Mouse (Mus musculus) CH12.LX (cell line): ENCODE results near the gene Dnajc22. TPM values are rescaled to one million over a fixed set of nuclear protein-coding genes. Genes with fewer than 3 reads are reported as not detected.

Experiments used
- DNase-seq: peaks from one replicate; pipeline ENCODE4 v3.0.0-alpha.2; 2013; ENCODE audit errors: extremely low read depth
- H3K27ac ChIP-seq: 2 replicates; pipeline ENCODE4 v1.5.1; 2012; ENCODE audit warnings: low read depth, mild to moderate bottlenecking, control low read depth, moderate library complexity; ENCODE audit not compliant: insufficient read depth
- H3K27me3 ChIP-seq: replicated peaks from 2 replicates; pipeline ENCODE3; 2012; ENCODE audit warnings: inconsistent platforms
- H3K36me3 ChIP-seq, 2 experiments: replicated peaks in 1 of 2; 2 replicates each; pipeline versions ENCODE3 to v1.6.1; 2012; ENCODE audit warnings: inconsistent platforms in 1 of 2, low read length in 1 of 2, mild to moderate bottlenecking in 1 of 2, mixed read lengths in 1 of 2, moderate library complexity in 1 of 2; ENCODE audit not compliant: control insufficient read depth in 1 of 2, insufficient read depth in 1 of 2
- H3K4me1 ChIP-seq, 2 experiments: 2 replicates each; pipeline ENCODE4 v1.6.1; 2012; ENCODE audit warnings: inconsistent platforms in 1 of 2, moderate library complexity in 1 of 2; ENCODE audit not compliant: insufficient read depth in 2 of 2, control insufficient read depth in 1 of 2
- H3K4me2 ChIP-seq: 2 replicates; pipeline ENCODE4 v1.6.1; 2012; ENCODE audit warnings: low read depth, mild to moderate bottlenecking, control low read depth; ENCODE audit not compliant: poor library complexity, insufficient read depth, severe bottlenecking
- H3K4me3 ChIP-seq, 3 experiments: fragments of 150-350 bp in 1 of 3; sonication (generic) in 1 of 3; replicated peaks in 1 of 3; 2 replicates each; pipeline versions ENCODE3 to v1.5.1; 2011 to 2012; ENCODE audit warnings: low read depth in 2 of 3, low read length in 2 of 3, mild to moderate bottlenecking in 2 of 3, moderate library complexity in 2 of 3, control low read depth in 1 of 3, improper control_type of control experiment in 1 of 3, inconsistent platforms in 1 of 3, mixed read lengths in 1 of 3; ENCODE audit not compliant: poor library complexity in 1 of 3
- H3K79me2 ChIP-seq: replicated peaks from 2 replicates; pipeline ENCODE4 v1.6.1; 2012; ENCODE audit warnings: mild to moderate bottlenecking, moderate library complexity; ENCODE audit not compliant: control insufficient read depth, poor library complexity, insufficient read depth, severe bottlenecking; ENCODE audit errors: extremely low read depth
- H3K9ac ChIP-seq: 2 replicates; pipeline ENCODE4 v1.6.1; 2012; ENCODE audit warnings: low read depth, mild to moderate bottlenecking, control low read depth, moderate library complexity; ENCODE audit not compliant: insufficient read depth
- H3K9me3 ChIP-seq: replicated peaks from 2 replicates; pipeline ENCODE3; 2012; ENCODE audit warnings: low read length, inconsistent platforms, mixed read lengths
- BHLHE40 ChIP-seq: IDR thresholded peaks from 2 replicates; pipeline ENCODE4 v1.6.1; 2011; ENCODE audit warnings: mild to moderate bottlenecking, low read depth, low read length, improper control_type of control experiment
- CHD1 ChIP-seq: IDR thresholded peaks from 2 replicates; pipeline ENCODE4 v1.6.1; 2012; ENCODE audit warnings: low read depth, low read length, improper control_type of control experiment, inconsistent platforms
- CTCF ChIP-seq, 2 experiments: IDR thresholded peaks in 1 of 2; conservative IDR thresholded peaks in 1 of 2; 2 replicates each; pipeline ENCODE4 v1.5.1; 2011 to 2012; ENCODE audit warnings: low read depth in 2 of 2, low read length in 2 of 2, improper control_type of control experiment in 1 of 2, inconsistent platforms in 1 of 2, mild to moderate bottlenecking in 1 of 2, moderate library complexity in 1 of 2
- ETS1 ChIP-seq: conservative IDR thresholded peaks from 2 replicates; pipeline ENCODE4 v1.6.1; 2012; ENCODE audit warnings: low read depth, mild to moderate bottlenecking, inconsistent platforms, low read length, improper control_type of control experiment, moderate library complexity
- MAFK ChIP-seq: IDR thresholded peaks from 2 replicates; pipeline ENCODE4 v1.6.1; 2011; ENCODE audit warnings: low read length, improper control_type of control experiment; ENCODE audit not compliant: insufficient replicate concordance
- RAD21 ChIP-seq: IDR thresholded peaks from 2 replicates; pipeline ENCODE4 v1.6.1; 2011; ENCODE audit warnings: low read depth, mild to moderate bottlenecking, low read length, improper control_type of control experiment, moderate library complexity
- RCOR1 ChIP-seq: conservative IDR thresholded peaks from 2 replicates; pipeline ENCODE4 v1.6.1; 2012; ENCODE audit warnings: low read depth, mild to moderate bottlenecking, inconsistent platforms, low read length, improper control_type of control experiment
- SMC3 ChIP-seq: IDR thresholded peaks from 2 replicates; pipeline ENCODE4 v1.6.1; 2011; ENCODE audit warnings: low read depth, low read length, improper control_type of control experiment
- ZC3H11A ChIP-seq: IDR thresholded peaks from 2 replicates; pipeline ENCODE4 v1.6.1; 2012; ENCODE audit warnings: low read depth, mild to moderate bottlenecking, inconsistent platforms, low read length, improper control_type of control experiment
- ZNF384 ChIP-seq: IDR thresholded peaks from 2 replicates; pipeline ENCODE4 v1.6.1; 2012; ENCODE audit warnings: low read depth, low read length, improper control_type of control experiment, inconsistent platforms
- dilution Hi-C: fragments of 300-500 bp; cut with MboI; formaldehyde crosslinking; loops from 2 replicates; pipeline ENCODE4 v1.14.3; 2020; ENCODE audit warnings: low sequenced_read_pairs; ENCODE audit not compliant: extremely low pct_unique_long_range_greater_than_20kb, extremely low pct_ligation_motif_present
- in situ Hi-C: fragments of 300-500 bp; cut with MboI; formaldehyde crosslinking; loops from 3 replicates; pipeline ENCODE4 v1.14.3; 2019; ENCODE audit warnings: low sequenced_read_pairs, low pct_ligation_motif_present, low pct_unique_long_range_greater_than_20kb, mixed read lengths
- polyA plus RNA-seq: library from polyadenylated mRNA; unstranded; fragments of >175 nt; gene quantifications from 2 replicates; pipeline ENCODE4 v1.2.1, GENCODE M21; 2012; ENCODE audit warnings: low read depth; ENCODE audit not compliant: insufficient read length
- total RNA-seq, 2 experiments: library from RNA; depleted of rRNA; stranded (reverse); fragments of 300-350 nt in 1 of 2; fragments of >200 nt in 1 of 2; gene quantifications; 2 replicates each; pipeline ENCODE4 v1.2.3; 2012 to 2014

The Dnajc22 gene
- total and polyA plus RNA-seq, 3 experiments, result 10.0 to 24.2 (median 12.4) TPM

GRCm38 (mm10) chr15:99056332-99056731 lies 36.6 kb upstream of the Dnajc22 start:
- H3K36me3 ChIP-seq, result no peaks in the 10 kb centered on the region
- H3K79me2 ChIP-seq, result no peaks in the 10 kb centered on the region
- TF ChIP-seq RAD21 (peak; percentile 12), SMC3 (peak; percentile 50), CHD1 (no peak), CTCF (conservative IDR thresholded peaks at IDR 0.05 in 1 of 2, IDR thresholded peaks at IDR 0.05 in 1 of 2; ENCODE audit: low read depth in 2 of 2, low read length in 2 of 2) (peak; percentile 67 to 92)
- no peaks in the 10 kb centered on the region for H3K4me1 ChIP-seq
- H3K27me3 ChIP-seq, result peaks cover 66% of the 10 kb centered on the region
- H3K27ac ChIP-seq, result no peak overlapping the region
- in situ Hi-C loops, result no loop called here
- no peak overlapping the region for H3K4me2 ChIP-seq
- dilution Hi-C loops, result no loop called here
- peaks cover 13% of the 10 kb centered on the region for H3K9me3 ChIP-seq
- DNase-seq, result peak; percentile 58
- no peak overlapping the region for H3K4me3 ChIP-seq
- no peak overlapping the region for H3K9ac ChIP-seq

DNA sequence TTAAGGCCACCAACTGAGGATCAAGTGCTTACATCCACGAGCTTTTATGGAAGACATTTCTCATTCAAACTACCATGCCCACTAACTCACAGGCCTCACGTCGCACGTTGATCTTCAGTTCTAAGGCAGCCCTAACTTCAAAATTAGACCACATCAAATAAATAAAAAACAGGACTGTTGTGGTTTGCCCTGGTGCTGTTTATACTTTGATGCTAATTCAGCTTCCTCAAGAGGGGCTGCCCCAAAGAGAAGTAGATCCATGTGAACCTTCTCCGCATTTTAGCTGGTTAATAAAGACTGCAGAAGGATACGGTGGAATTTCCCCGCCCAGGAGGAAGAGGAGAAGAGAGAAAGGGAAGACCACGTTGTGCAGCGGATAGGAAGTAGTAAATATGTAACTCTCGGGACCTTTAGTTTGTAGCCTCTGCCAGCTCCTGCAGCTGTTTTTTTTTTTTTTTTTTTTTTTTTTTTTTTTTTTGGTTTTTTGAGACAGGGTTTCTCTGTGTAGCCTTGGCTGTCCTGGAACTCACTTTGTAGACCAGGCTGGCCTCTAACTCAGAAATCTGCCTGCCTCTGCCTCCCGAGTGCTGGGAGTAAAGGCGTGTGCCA lies 27.3 kb upstream of the Dnajc22 start:
- Histone ChIP-seq H3K27me3 (peaks cover 33% of the 10 kb centered on the region), H3K4me3 (no peak overlapping the region), H3K9ac (no peak overlapping the region), H3K79me2 (no peaks in the 10 kb centered on the region), H3K4me2 (no peak overlapping the region), H3K27ac (no peak overlapping the region), H3K9me3 (no peaks in the 10 kb centered on the region), H3K4me1 (peaks cover 0 to 10% of the 10 kb centered on the region in 2 experiments; a peak in 2 of 4 replicates), H3K36me3 (no peaks in the 10 kb centered on the region)
- DNase-seq, result no peak
- TF ChIP-seq BHLHE40, result no peak
- TF ChIP-seq ZNF384, result peak; percentile 73
- in situ Hi-C loops, result no loop called here
- dilution Hi-C loops, result no loop called here

GRCm38 (mm10) chr15:99071988-99072387 lies 21.0 kb upstream of the Dnajc22 start:
- dilution Hi-C loops (no loop called here), in situ Hi-C loops (no loop called here)
- peaks cover 9% of the 10 kb centered on the region for H3K79me2 ChIP-seq
- peaks cover 5 to 10% of the 10 kb centered on the region in 2 experiments for H3K36me3 ChIP-seq
- TF ChIP-seq CHD1 (no peak), SMC3 (0 out of 2 replicates have a peak, but pooled peaks have one; percentile 3), ZC3H11A (no peak), ETS1 (no peak), CTCF (conservative IDR thresholded peaks at IDR 0.05 in 1 of 2, IDR thresholded peaks at IDR 0.05 in 1 of 2; ENCODE audit: low read depth in 2 of 2, low read length in 2 of 2) (peak in 1 of 2 experiments; percentile 49; a peak in 2 of 4 replicates), RAD21 (peak; percentile 24), RCOR1 (no peak), MAFK (no peak), BHLHE40 (no peak)
- H3K9me3 ChIP-seq, result peaks cover 5% of the 10 kb centered on the region
- H3K9ac ChIP-seq, result no peak overlapping the region
- no peak overlapping the region for H3K27ac ChIP-seq
- no peak overlapping the region for H3K4me2 ChIP-seq
- no peak for DNase-seq
- H3K27me3 ChIP-seq, result peaks cover 13% of the 10 kb centered on the region
- H3K4me3 ChIP-seq, result no peak overlapping the region
- peaks cover 2 to 15% of the 10 kb centered on the region in 2 experiments; a peak in 2 of 4 replicates for H3K4me1 ChIP-seq
